In genomic region chr1:169670705-169671104, GRCm38 (mm10) we compare ENCODE assay signal across 9 mouse cellular contexts. TPM values are rescaled to one million over a fixed set of nuclear protein-coding genes. Genes with fewer than 3 reads are reported as not detected.
DNase-seq lines count a peak whose midpoint lies in the region; ATAC-seq and TF ChIP-seq lines count a peak whose summit lies in the region.
"Had no signal": no experiment of that assay in that cellular context is flagged by ENCODE, and none has a peak within 500 bp of the region (broad histone marks: within the 10 kb centered on the region; RNA-seq: fewer than 3 reads in every experiment).

No protein-coding gene starts in this region.

- ATAC-seq in liver, embryonic 11.5 days (replicated peaks; ENCODE audit: low FRiP score), result no peak
- ATAC-seq in embryonic facial prominence, embryonic 14.5 days (ENCODE audit: low read depth), result 0 out of 2 replicates have a peak, but pooled peaks have one; percentile 30
- 0 out of 2 replicates have a peak, but pooled peaks have one; percentile 48 for ATAC-seq in limb, embryonic 13.5 days (ENCODE audit: low FRiP score, low read depth)

- H3K9ac ChIP-seq in liver, adult 2 months (ENCODE audit: low read depth, low read length), result no peak overlapping the region
- H3K9ac ChIP-seq in liver, embryonic 11.5 days (ENCODE audit: low read depth, low read length), result no peak overlapping the region
- no peak overlapping the region for H3K9ac ChIP-seq in embryonic facial prominence, embryonic 14.5 days (ENCODE audit: low read depth, low read length)
- no peak overlapping the region for H3K9ac ChIP-seq in limb, embryonic 13.5 days

- H3K27me3 ChIP-seq in cerebellum, adult 2 months (ENCODE audit: control insufficient read depth, insufficient read depth, low read length), result no peaks in the 10 kb centered on the region
- no peaks in the 10 kb centered on the region for H3K27me3 ChIP-seq in liver, adult 2 months (ENCODE audit: control insufficient read depth, insufficient read depth, low read length)
- no peaks in the 10 kb centered on the region for H3K27me3 ChIP-seq in liver, embryonic 11.5 days (replicated peaks; ENCODE audit: control insufficient read depth, insufficient read depth, low read length)
- no peaks in the 10 kb centered on the region for H3K27me3 ChIP-seq in embryonic facial prominence, embryonic 14.5 days (replicated peaks; ENCODE audit: control insufficient read depth, insufficient read depth, low read length)
- no peaks in the 10 kb centered on the region for H3K27me3 ChIP-seq in limb, embryonic 13.5 days

- no peaks in the 10 kb centered on the region for H3K9me3 ChIP-seq in liver, embryonic 11.5 days (ENCODE audit: control insufficient read depth, low read length)
- no peaks in the 10 kb centered on the region for H3K9me3 ChIP-seq in embryonic facial prominence, embryonic 14.5 days (ENCODE audit: control insufficient read depth, low read length)
- H3K9me3 ChIP-seq in limb, embryonic 13.5 days, result no peaks in the 10 kb centered on the region

- no peak overlapping the region for H3K4me3 ChIP-seq in cerebellum, adult 2 months (replicated peaks; ENCODE audit: insufficient read depth, low read depth, low read length)
- no peak overlapping the region for H3K4me3 ChIP-seq in liver, adult 2 months (ENCODE audit: insufficient read depth, low read depth, low read length)
- no peak overlapping the region for H3K4me3 ChIP-seq in liver, embryonic 11.5 days (ENCODE audit: low read depth, low read length)
- H3K4me3 ChIP-seq in embryonic facial prominence, embryonic 14.5 days (ENCODE audit: low read depth, low read length), result no peak overlapping the region
- no peak overlapping the region for H3K4me3 ChIP-seq in limb, embryonic 13.5 days
- H3K4me3 ChIP-seq: erythroblast, embryonic 14.5 days had no signal

- TF ChIP-seq POLR2A in cerebellum, adult 2 months (IDR thresholded peaks at IDR 0.05; ENCODE audit: borderline replicate concordance, insufficient read depth, low read length), result no peak
- TF ChIP-seq POLR2A in liver, adult 2 months (IDR thresholded peaks at IDR 0.05; ENCODE audit: extremely low read depth, insufficient read depth, low read length), result no peak

- H3K4me2 ChIP-seq in liver, embryonic 11.5 days, result no peak overlapping the region
- H3K4me2 ChIP-seq in embryonic facial prominence, embryonic 14.5 days (ENCODE audit: low read depth, low read length), result no peak overlapping the region
- H3K4me2 ChIP-seq in limb, embryonic 13.5 days (replicated peaks), result no peak overlapping the region

- DNase-seq in cerebellum, adult 2 months, result peak in 1 of 2 experiments; percentile 4
- no peak for DNase-seq in cerebellum, adult 11 months
- DNase-seq in liver, adult 2 months (ENCODE audit: extremely low read depth, low read depth, low spot score), result peak; percentile 28
- DNase-seq in liver, embryonic 11.5 days (ENCODE audit: low spot score), result no peak
- peak; percentile 83 for DNase-seq in embryonic facial prominence, embryonic 14.5 days (ENCODE audit: low spot score)
- DNase-seq in right cerebral cortex, adult 2 months (ENCODE audit: low spot score in 2 of 2), result peak; percentile 20 to 47
- DNase-seq in thymus, adult 18-20 months, result no peak

- H3K79me2 ChIP-seq in liver, adult 2 months (ENCODE audit: control insufficient read depth, insufficient read depth, low read length), result no peaks in the 10 kb centered on the region

- WGBS in cerebellum, adult 2 months, result 56% methylated on average over 1 of the region's 1 CpGs
- 76% methylated on average over 1 of the region's 1 CpGs for WGBS in liver, adult 2 months
- 75% methylated on average over 1 of the region's 1 CpGs for WGBS in liver, embryonic 11.5 days
- 35% methylated on average over 1 of the region's 1 CpGs for WGBS in embryonic facial prominence, embryonic 14.5 days
- WGBS in limb, embryonic 13.5 days, result 56% methylated on average over 1 of the region's 1 CpGs

- H3K4me1 ChIP-seq in cerebellum, adult 2 months (ENCODE audit: control insufficient read depth, insufficient read depth, low read length), result no peaks in the 10 kb centered on the region
- no peaks in the 10 kb centered on the region for H3K4me1 ChIP-seq in liver, adult 2 months (ENCODE audit: control insufficient read depth, insufficient read depth, low read length)
- no peaks in the 10 kb centered on the region for H3K4me1 ChIP-seq in liver, embryonic 11.5 days (replicated peaks; ENCODE audit: control insufficient read depth, insufficient read depth, low read length)
- H3K4me1 ChIP-seq in embryonic facial prominence, embryonic 14.5 days (ENCODE audit: control insufficient read depth, insufficient read depth, low read length), result no peaks in the 10 kb centered on the region
- no peaks in the 10 kb centered on the region for H3K4me1 ChIP-seq in limb, embryonic 13.5 days

- peak; percentile 33; the same call in 1 of the 2 replicates for TF ChIP-seq CTCF in cerebellum, adult 2 months (IDR thresholded peaks at IDR 0.05; ENCODE audit: borderline replicate concordance, insufficient read depth, low read depth, low read length)
- 0 out of 2 replicates have a peak, but pooled peaks have one; percentile 19 for TF ChIP-seq CTCF in liver, adult 2 months (IDR thresholded peaks at IDR 0.05; ENCODE audit: low read depth, low read length)

- H3K36me3 ChIP-seq in liver, adult 2 months (ENCODE audit: control insufficient read depth, insufficient read depth, low read length), result no peaks in the 10 kb centered on the region
- H3K36me3 ChIP-seq in liver, embryonic 11.5 days (ENCODE audit: control insufficient read depth, insufficient read depth, low read length), result no peaks in the 10 kb centered on the region
- no peaks in the 10 kb centered on the region for H3K36me3 ChIP-seq in embryonic facial prominence, embryonic 14.5 days (ENCODE audit: control insufficient read depth, insufficient read depth, low read length)
- H3K36me3 ChIP-seq in limb, embryonic 13.5 days, result no peaks in the 10 kb centered on the region

- no peak overlapping the region for H3K27ac ChIP-seq in cerebellum, adult 2 months (ENCODE audit: insufficient read depth, low read length)
- no peak overlapping the region for H3K27ac ChIP-seq in liver, adult 2 months (replicated peaks; ENCODE audit: insufficient read depth, low read depth, low read length)
- H3K27ac ChIP-seq in liver, embryonic 11.5 days (ENCODE audit: low read depth, low read length), result no peak overlapping the region
- no peak overlapping the region for H3K27ac ChIP-seq in embryonic facial prominence, embryonic 14.5 days (replicated peaks; ENCODE audit: low read depth, low read length)
- no peak overlapping the region for H3K27ac ChIP-seq in limb, embryonic 13.5 days

RNA-seq across cellular contexts. Expression of gene Rgs5, which starts 15.4 kb away (rescaled TPM):
- 55.9 and 69.4 TPM in 2 replicates for polyA plus RNA-seq in cerebellum, adult 2 months (2012; rRNA removed)
- 31.3 and 46.8 TPM in 2 replicates for total RNA-seq in liver, adult 2 months (2014; rRNA removed)
- 6.9 and 7.5 TPM in 2 replicates for polyA plus RNA-seq in liver, adult 2 months (2012; rRNA removed)
- 4.8 and 5.4 TPM in 2 replicates for polyA plus RNA-seq in liver, embryonic 11.5 days (2014; fragmentation: Nextera tagmentation; extraction: Ambion mirVana)
- 10.9 and 15.0 TPM in 2 replicates for polyA plus RNA-seq in embryonic facial prominence, embryonic 14.5 days (2014; fragmentation: Nextera tagmentation; extraction: Ambion mirVana)
- polyA plus RNA-seq in limb, embryonic 13.5 days (2015; fragmentation: Nextera tagmentation; extraction: Ambion mirVana), result 1.7 and 1.8 TPM in 2 replicates
- polyA plus RNA-seq: erythroblast, embryonic 14.5 days had no signal

Comparison
In these comparisons a context has a peak if more than half of its experiments do, and no peak if none do; other contexts are left out.
1. DNase-seq: peak in liver, adult 2 months (single experiment), embryonic facial prominence, embryonic 14.5 days (single experiment) and right cerebral cortex, adult 2 months (2 of 2); none in cerebellum, adult 11 months (single experiment), liver, embryonic 11.5 days (single experiment) and thymus, adult 18-20 months (0 of 2).